Mouse (Mus musculus) liver, embryonic 16.5 days (tissue): ENCODE data around the gene Hist1h1c. TPM values are rescaled to one million over a fixed set of nuclear protein-coding genes. Genes with fewer than 3 reads are reported as not detected.

Source experiments
- ATAC-seq: fragments of 200-750 bp; cut with Nextera tagmentation; 2 replicates; pipeline ENCODE4 v1.8.0; 2017; ENCODE audit warnings: low read depth, mild to moderate bottlenecking, moderate number of reproducible peaks, moderate library complexity
- H3K27ac ChIP-seq: fragments of 300-500 bp; sonication (generic); 2 replicates; pipeline ENCODE4 v1.5.1; 2014; ENCODE audit warnings: mild to moderate bottlenecking, low read length
- H3K27me3 ChIP-seq: fragments of 300-500 bp; sonication (generic); 2 replicates; pipeline ENCODE4 v1.6.1; 2014; ENCODE audit warnings: low read depth, low read length, mixed read lengths; ENCODE audit not compliant: control insufficient read depth, insufficient read depth
- H3K36me3 ChIP-seq: fragments of 300-500 bp; sonication (generic); 2 replicates; pipeline ENCODE4 v1.6.1; 2014; ENCODE audit warnings: mild to moderate bottlenecking; ENCODE audit not compliant: control insufficient read depth, insufficient read depth
- H3K4me1 ChIP-seq: fragments of 300-500 bp; sonication (generic); 2 replicates; pipeline ENCODE4 v1.6.1; 2014; ENCODE audit warnings: low read depth, low read length, mixed read lengths; ENCODE audit not compliant: control insufficient read depth
- H3K4me2 ChIP-seq: fragments of 300-500 bp; sonication (generic); 2 replicates; pipeline ENCODE4 v1.6.1; 2014; ENCODE audit warnings: low read depth, low read length, mixed read lengths
- H3K4me3 ChIP-seq: fragments of 300-500 bp; sonication (generic); 2 replicates; pipeline ENCODE4 v1.5.1; 2014; ENCODE audit warnings: low read depth, mild to moderate bottlenecking, low read length
- H3K9ac ChIP-seq: fragments of 300-500 bp; sonication (generic); 2 replicates; pipeline ENCODE4 v1.6.1; 2014; ENCODE audit warnings: low read depth, low read length
- H3K9me3 ChIP-seq: fragments of 300-500 bp; sonication (generic); replicated peaks from 2 replicates; pipeline ENCODE4 v1.6.1; 2016; ENCODE audit warnings: low read length; ENCODE audit not compliant: control insufficient read depth
- WGBS: fragments of 180-500 bp; shearing (Covaris S2); extraction: QIAGEN DNeasy Blood & Tissue Kit; methylation state at CpG from one replicate; pipeline ENCODE4 v1.1.7; 2014; ENCODE audit not compliant: insufficient replicate concordance; 5-methylcytosine and 5-hydroxymethylcytosine counted together
- polyA plus RNA-seq: library from polyadenylated mRNA; unstranded; fragments of >200 nt; fragmentation: Nextera tagmentation; extraction: Ambion mirVana; gene quantifications from 2 replicates; pipeline ENCODE4 v1.2.1, GENCODE M21; 2015

Hist1h1c gene
- polyA plus RNA-seq, 1 experiment from 2014 or later: 99.6 TPM

- peak overlapping the region; percentile 53 for H3K4me2 ChIP-seq
- no peaks in the 10 kb centered on the region for H3K9me3 ChIP-seq
- H3K4me1 ChIP-seq: peaks cover 20% of the 10 kb centered on the region
- ATAC-seq: no peak
- peak overlapping the region; percentile 77 for H3K9ac ChIP-seq
- peak overlapping the region; percentile 60 for H3K4me3 ChIP-seq
- WGBS: 43% methylated on average over 4 of the region's 4 CpGs
- H3K36me3 ChIP-seq: no peaks in the 10 kb centered on the region
- peak overlapping the region; percentile 95 for H3K27ac ChIP-seq
- H3K27me3 ChIP-seq: no peaks in the 10 kb centered on the region
These were observed 14.9 kb downstream of the Hist1h1c start for GRCm38 (mm10) chr13:23753314-23754078.

GRCm38 (mm10) chr13:23755000-23755399 lies 16.4 kb downstream of the Hist1h1c start:
- no peaks in the 10 kb centered on the region for H3K36me3 ChIP-seq
- H3K4me2 ChIP-seq: no peak overlapping the region
- peak overlapping the region; percentile 59 for H3K27ac ChIP-seq
- peaks cover 27% of the 10 kb centered on the region for H3K4me1 ChIP-seq
- H3K9me3 ChIP-seq: no peaks in the 10 kb centered on the region
- no peak for ATAC-seq
- no peaks in the 10 kb centered on the region for H3K27me3 ChIP-seq
- H3K9ac ChIP-seq: no peak overlapping the region
- H3K4me3 ChIP-seq: no peak overlapping the region

GRCm38 (mm10) chr13:23756790-23757189 lies 18.2 kb downstream of the Hist1h1c start, which contains the start of gene Hist1h4b:
Gene Hist1h4b (plus strand): TSS chr13:23757013.
- Histone ChIP-seq H3K4me3 (peak within 1 kb of the TSS; percentile 60), H3K9ac (peak within 1 kb of the TSS; percentile 64), H3K27me3 (no peaks in the 10 kb centered on the region), H3K4me2 (peak within 1 kb of the TSS; percentile 87), H3K9me3 (no peaks in the 10 kb centered on the region), H3K27ac (peak within 1 kb of the TSS; percentile 93), H3K4me1 (peaks cover 31% of the 10 kb centered on the region), H3K36me3 (no peaks in the 10 kb centered on the region)
- WGBS: 1% methylated on average over 12 of the region's 22 CpGs
- peak; percentile 64 for ATAC-seq

- Histone ChIP-seq H3K27ac (peak overlapping the region; percentile 93), H3K4me1 (peaks cover 31% of the 10 kb centered on the region), H3K27me3 (no peaks in the 10 kb centered on the region), H3K36me3 (no peaks in the 10 kb centered on the region), H3K9ac (peak overlapping the region; percentile 64), H3K9me3 (no peaks in the 10 kb centered on the region), H3K4me2 (peak overlapping the region; percentile 87), H3K4me3 (peak overlapping the region; percentile 60)
- peak; percentile 7 for ATAC-seq
- under 1% methylated on average over 14 of the region's 23 CpGs for WGBS
These were observed 18.7 kb downstream of the Hist1h1c start for GRCm38 (mm10) chr13:23757211-23757773.

- Histone ChIP-seq H3K27me3 (no peaks in the 10 kb centered on the region), H3K27ac (peak overlapping the region; percentile 92), H3K9ac (peak overlapping the region; percentile 40), H3K36me3 (no peaks in the 10 kb centered on the region), H3K9me3 (no peaks in the 10 kb centered on the region), H3K4me2 (peak overlapping the region; percentile 87), H3K4me1 (peaks cover 34% of the 10 kb centered on the region), H3K4me3 (peak overlapping the region; percentile 38)
- no peak for ATAC-seq
- WGBS: 31% methylated on average over 3 of the region's 3 CpGs
These were observed 19.3 kb downstream of the Hist1h1c start for GRCm38 (mm10) chr13:23757921-23758320.

GRCm38 (mm10) chr13:23759251-23759771 lies 20.7 kb downstream of the Hist1h1c start:
- Histone ChIP-seq H3K27ac (peak overlapping the region; percentile 92), H3K9ac (peak overlapping the region; percentile 26; the same call in 1 of the 2 replicates), H3K27me3 (no peaks in the 10 kb centered on the region), H3K9me3 (no peaks in the 10 kb centered on the region), H3K4me1 (peaks cover 38% of the 10 kb centered on the region), H3K4me2 (peak overlapping the region; percentile 86), H3K36me3 (no peaks in the 10 kb centered on the region), H3K4me3 (no peak overlapping the region)
- no peak for ATAC-seq
- WGBS: 84% methylated on average over 3 of the region's 3 CpGs

GRCm38 (mm10) chr13:23759916-23760239 lies 21.3 kb downstream of the Hist1h1c start:
- peak overlapping the region; percentile 78 for H3K9ac ChIP-seq

GRCm38 (mm10) chr13:23760240-23760971 lies 21.8 kb downstream of the Hist1h1c start:
- Histone ChIP-seq H3K4me3 (peak overlapping the region; percentile 67), H3K9me3 (no peaks in the 10 kb centered on the region), H3K36me3 (no peaks in the 10 kb centered on the region), H3K27me3 (no peaks in the 10 kb centered on the region), H3K4me1 (peaks cover 46% of the 10 kb centered on the region), H3K4me2 (peak overlapping the region; percentile 86), H3K27ac (peak overlapping the region; percentile 96), H3K9ac (peak overlapping the region; percentile 78)
- under 1% methylated on average over 19 of the region's 27 CpGs for WGBS
- no peak for ATAC-seq

More at GRCm38 (mm10) chr13:23759916-23760239, 21.3 kb downstream of the Hist1h1c start:
- Histone ChIP-seq H3K27ac (peak overlapping the region; percentile 96), H3K27me3 (no peaks in the 10 kb centered on the region), H3K36me3 (no peaks in the 10 kb centered on the region), H3K4me3 (peak overlapping the region; percentile 67), H3K4me2 (peak overlapping the region; percentile 86), H3K4me1 (peaks cover 44% of the 10 kb centered on the region), H3K9me3 (no peaks in the 10 kb centered on the region)
- 52% methylated on average over 1 of the region's 1 CpGs for WGBS
- ATAC-seq: no peak
